Mouse (Mus musculus): ENCODE results near the gene Vmn1r234. TPM values are rescaled to one million over a fixed set of nuclear protein-coding genes. Genes with fewer than 3 reads are reported as not detected.

Gene Vmn1r234
- polyA plus RNA-seq (2017; shearing (Covaris generic)), result not detected

DNA sequence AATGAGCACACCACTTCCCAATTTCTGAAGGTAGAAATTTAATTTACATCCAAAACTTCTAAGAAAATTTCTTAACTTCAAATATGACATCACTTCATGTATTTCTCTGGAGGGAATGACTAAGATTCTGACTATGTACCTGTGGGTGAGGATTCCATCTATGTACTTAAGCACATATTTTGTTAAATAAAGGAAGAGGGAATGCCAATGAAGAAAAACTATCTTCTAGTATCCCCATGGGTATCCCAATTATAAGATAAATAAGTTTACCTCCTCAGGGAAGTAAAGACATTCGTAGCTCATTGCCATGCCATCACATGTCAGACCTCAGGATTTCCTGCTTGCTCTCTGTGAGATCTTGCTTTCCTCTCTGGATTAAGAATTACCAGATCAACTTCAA lies at the start of gene Vmn1r234:
Gene Vmn1r234, plus strand, starts transcription at position 301 of the 400 bp plus-strand sequence.

DNA sequence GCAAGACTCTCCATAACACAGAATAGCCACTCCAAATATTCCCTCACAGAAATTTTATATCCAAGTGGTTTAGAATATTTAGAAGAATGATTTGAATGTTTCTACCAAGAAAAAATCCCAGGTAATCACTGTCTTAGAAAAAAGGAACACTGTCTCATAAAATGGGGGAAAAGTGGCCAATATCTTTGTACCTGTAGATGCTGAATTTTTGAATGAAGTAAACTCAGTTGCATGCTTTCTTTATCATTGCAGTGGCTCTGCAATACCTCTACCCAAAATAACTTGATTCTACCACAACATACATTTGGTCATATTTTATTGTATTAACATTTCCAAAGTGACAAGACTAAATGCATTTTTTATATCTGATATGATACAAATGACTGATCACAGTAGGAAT lies 30.2 kb downstream of the Vmn1r234 start, which contains the start of gene Vmn1r235:
Gene Vmn1r235, plus strand, starts transcription at position 301 of the 400 bp plus-strand sequence.

DNA sequence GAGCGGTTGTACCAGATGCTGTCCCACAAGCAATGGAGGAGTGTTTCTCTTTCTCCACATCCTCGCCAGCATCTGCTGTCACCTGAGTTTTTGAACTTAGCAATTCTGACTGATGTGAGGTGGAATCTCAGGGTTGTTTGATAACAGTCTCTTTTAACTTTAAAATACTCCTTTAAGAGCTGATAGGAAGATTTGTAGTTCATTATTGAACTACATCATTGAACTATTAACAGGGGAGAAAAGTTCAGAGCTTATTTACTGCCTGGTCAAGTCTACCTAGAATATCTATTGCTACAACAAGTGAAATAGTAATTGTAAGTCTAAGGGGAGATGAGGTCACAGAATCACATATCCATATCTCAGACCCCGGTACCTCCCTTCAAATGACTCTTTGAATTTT lies 56.8 kb downstream of the Vmn1r234 start, which contains the start of gene Vmn1r236:
Gene Vmn1r236, plus strand, starts transcription at position 301 of the 400 bp plus-strand sequence.

Other genes starting within 250 kb of the Vmn1r234 start
- not detected for gene Vmn1r233, start 229.6 kb upstream of the Vmn1r234 start, polyA plus RNA-seq (2017; shearing (Covaris generic))
- gene Zfp160, start 217.2 kb upstream of the Vmn1r234 start, polyA plus RNA-seq (2017; shearing (Covaris generic)), result 21.7 TPM
- not detected for gene Vmn1r235, start 30.3 kb downstream of the Vmn1r234 start, polyA plus RNA-seq (2017; shearing (Covaris generic))
- not detected for gene Vmn1r236, start 56.9 kb downstream of the Vmn1r234 start, polyA plus RNA-seq (2017; shearing (Covaris generic))
- gene Vmn1r237, start 85.8 kb downstream of the Vmn1r234 start, polyA plus RNA-seq (2017; shearing (Covaris generic)), result not detected
- 21.2 TPM for gene Zfp677, start 157.7 kb downstream of the Vmn1r234 start, polyA plus RNA-seq (2017; shearing (Covaris generic))
- 15.2 TPM for gene Zfp54, start 197.1 kb downstream of the Vmn1r234 start, polyA plus RNA-seq (2017; shearing (Covaris generic))
- 45.0 TPM for gene Zfp51, start 224.3 kb downstream of the Vmn1r234 start, polyA plus RNA-seq (2017; shearing (Covaris generic))